Mouse (Mus musculus): Measurements from ENCODE around the gene Mmp10. TPM values are rescaled to one million over a fixed set of nuclear protein-coding genes. Genes with fewer than 3 reads are reported as not detected.

Mmp10 gene
- polyA plus RNA-seq (2015; fragmentation: Nextera tagmentation; extraction: Ambion mirVana): not detected in 2 replicates

- ATAC-seq (no peak), DNase-seq (ENCODE audit: low spot score) (no peak)
- H3K4me1 ChIP-seq (ENCODE audit: insufficient read depth, low read depth, low read length): no peaks in the 10 kb centered on the region
- H3K9ac ChIP-seq (replicated peaks; ENCODE audit: low read depth): no peak within 1 kb of the TSS
- no peak within 1 kb of the TSS for H3K4me3 ChIP-seq (ENCODE audit: low read depth, low read length)
- H3K9me3 ChIP-seq (ENCODE audit: low read length): no peaks in the 10 kb centered on the region
- H3K4me2 ChIP-seq (replicated peaks; ENCODE audit: low read depth, low read length): no peak within 1 kb of the TSS
- H3K27ac ChIP-seq (ENCODE audit: low read length): no peak within 1 kb of the TSS
- H3K36me3 ChIP-seq (ENCODE audit: insufficient read depth, low read length): no peaks in the 10 kb centered on the region
- 75% methylated on average over 3 of the region's 3 CpGs for WGBS
- no peaks in the 10 kb centered on the region for H3K27me3 ChIP-seq (replicated peaks; ENCODE audit: insufficient read depth, low read length)
- TF ChIP-seq CTCF (IDR thresholded peaks at IDR 0.05): no peak
- no peak for TF ChIP-seq EP300 (IDR thresholded peaks at IDR 0.05)
Measured at GRCm38 (mm10) chr9:7502051-7502450, at the start of gene Mmp10. Gene Mmp10 (plus strand): TSS chr9:7502352.

- DNase-seq (ENCODE audit: low spot score) (no peak), ATAC-seq (no peak)
- Histone ChIP-seq H3K4me1 (ENCODE audit: insufficient read depth, low read depth, low read length) (no peaks in the 10 kb centered on the region), H3K9ac (replicated peaks; ENCODE audit: low read depth) (no peak overlapping the region), H3K27ac (ENCODE audit: low read length) (no peak overlapping the region), H3K36me3 (ENCODE audit: insufficient read depth, low read length) (no peaks in the 10 kb centered on the region), H3K27me3 (replicated peaks; ENCODE audit: insufficient read depth, low read length) (no peaks in the 10 kb centered on the region), H3K4me2 (replicated peaks; ENCODE audit: low read depth, low read length) (no peak overlapping the region), H3K4me3 (ENCODE audit: low read depth, low read length) (no peak overlapping the region), H3K9me3 (ENCODE audit: low read length) (no peaks in the 10 kb centered on the region)
- no peak for TF ChIP-seq EP300 (IDR thresholded peaks at IDR 0.05)
- TF ChIP-seq CTCF (IDR thresholded peaks at IDR 0.05): no peak
- WGBS: 88% methylated on average over 2 of the region's 2 CpGs
Measured at GRCm38 (mm10) chr9:7453302-7453701, 48.9 kb upstream of the Mmp10 start.

- ATAC-seq: no peak
- TF ChIP-seq EP300 (IDR thresholded peaks at IDR 0.05) (no peak), CTCF (IDR thresholded peaks at IDR 0.05) (no peak)
- Histone ChIP-seq H3K4me3 (ENCODE audit: low read depth, low read length) (no peak overlapping the region), H3K4me2 (replicated peaks; ENCODE audit: low read depth, low read length) (no peak overlapping the region), H3K27me3 (replicated peaks; ENCODE audit: insufficient read depth, low read length) (no peaks in the 10 kb centered on the region), H3K9ac (replicated peaks; ENCODE audit: low read depth) (no peak overlapping the region), H3K9me3 (ENCODE audit: low read length) (no peaks in the 10 kb centered on the region), H3K4me1 (ENCODE audit: insufficient read depth, low read depth, low read length) (no peaks in the 10 kb centered on the region), H3K27ac (ENCODE audit: low read length) (no peak overlapping the region), H3K36me3 (ENCODE audit: insufficient read depth, low read length) (no peaks in the 10 kb centered on the region)
- 86% methylated on average over 1 of the region's 1 CpGs for WGBS
- DNase-seq (ENCODE audit: low spot score): no peak
Measured at GRCm38 (mm10) chr9:7470262-7470661, 31.9 kb upstream of the Mmp10 start.

GRCm38 (mm10) chr9:7483684-7484394 is 18.3 kb upstream of the Mmp10 start:
- Histone ChIP-seq H3K27ac (ENCODE audit: low read length) (no peak overlapping the region), H3K4me2 (replicated peaks; ENCODE audit: low read depth, low read length) (no peak overlapping the region), H3K36me3 (ENCODE audit: insufficient read depth, low read length) (no peaks in the 10 kb centered on the region), H3K9ac (replicated peaks; ENCODE audit: low read depth) (no peak overlapping the region), H3K4me3 (ENCODE audit: low read depth, low read length) (no peak overlapping the region), H3K27me3 (replicated peaks; ENCODE audit: insufficient read depth, low read length) (no peaks in the 10 kb centered on the region), H3K4me1 (ENCODE audit: insufficient read depth, low read depth, low read length) (no peaks in the 10 kb centered on the region), H3K9me3 (ENCODE audit: low read length) (no peaks in the 10 kb centered on the region)
- ATAC-seq: no peak
- WGBS: 66% methylated on average over 5 of the region's 5 CpGs
- DNase-seq (ENCODE audit: low spot score): no peak
- TF ChIP-seq CTCF (IDR thresholded peaks at IDR 0.05) (no peak), EP300 (IDR thresholded peaks at IDR 0.05) (no peak)

- ATAC-seq (no peak), DNase-seq (ENCODE audit: low spot score) (no peak)
- Histone ChIP-seq H3K27ac (ENCODE audit: low read length) (no peak overlapping the region), H3K9me3 (ENCODE audit: low read length) (no peaks in the 10 kb centered on the region), H3K9ac (replicated peaks; ENCODE audit: low read depth) (no peak overlapping the region), H3K27me3 (replicated peaks; ENCODE audit: insufficient read depth, low read length) (no peaks in the 10 kb centered on the region), H3K4me1 (ENCODE audit: insufficient read depth, low read depth, low read length) (no peaks in the 10 kb centered on the region), H3K4me3 (ENCODE audit: low read depth, low read length) (no peak overlapping the region), H3K36me3 (ENCODE audit: insufficient read depth, low read length) (no peaks in the 10 kb centered on the region), H3K4me2 (replicated peaks; ENCODE audit: low read depth, low read length) (no peak overlapping the region)
- TF ChIP-seq EP300 (IDR thresholded peaks at IDR 0.05): no peak
- TF ChIP-seq CTCF (IDR thresholded peaks at IDR 0.05): no peak
- WGBS: 75% methylated on average over 3 of the region's 3 CpGs
Measured at GRCm38 (mm10) chr9:7501138-7501537, 1.0 kb upstream of the Mmp10 start.

- H3K4me2 ChIP-seq (replicated peaks; ENCODE audit: low read depth, low read length): no peak overlapping the region
- TF ChIP-seq EP300 (IDR thresholded peaks at IDR 0.05) (no peak), CTCF (IDR thresholded peaks at IDR 0.05) (no peak)
- DNase-seq (ENCODE audit: low spot score): no peak
- 70% methylated on average over 7 of the region's 7 CpGs for WGBS
- no peak overlapping the region for H3K27ac ChIP-seq (ENCODE audit: low read length)
- no peak for ATAC-seq
- no peaks in the 10 kb centered on the region for H3K9me3 ChIP-seq (ENCODE audit: low read length)
- no peaks in the 10 kb centered on the region for H3K4me1 ChIP-seq (ENCODE audit: insufficient read depth, low read depth, low read length)
- H3K4me3 ChIP-seq (ENCODE audit: low read depth, low read length): no peak overlapping the region
- no peaks in the 10 kb centered on the region for H3K36me3 ChIP-seq (ENCODE audit: insufficient read depth, low read length)
- H3K27me3 ChIP-seq (replicated peaks; ENCODE audit: insufficient read depth, low read length): no peaks in the 10 kb centered on the region
- no peak overlapping the region for H3K9ac ChIP-seq (replicated peaks; ENCODE audit: low read depth)
Measured at GRCm38 (mm10) chr9:7507321-7507876, 5.2 kb downstream of the Mmp10 start.

Data from lung, postnatal 0 days (tissue).